In the genomic region with DNA sequence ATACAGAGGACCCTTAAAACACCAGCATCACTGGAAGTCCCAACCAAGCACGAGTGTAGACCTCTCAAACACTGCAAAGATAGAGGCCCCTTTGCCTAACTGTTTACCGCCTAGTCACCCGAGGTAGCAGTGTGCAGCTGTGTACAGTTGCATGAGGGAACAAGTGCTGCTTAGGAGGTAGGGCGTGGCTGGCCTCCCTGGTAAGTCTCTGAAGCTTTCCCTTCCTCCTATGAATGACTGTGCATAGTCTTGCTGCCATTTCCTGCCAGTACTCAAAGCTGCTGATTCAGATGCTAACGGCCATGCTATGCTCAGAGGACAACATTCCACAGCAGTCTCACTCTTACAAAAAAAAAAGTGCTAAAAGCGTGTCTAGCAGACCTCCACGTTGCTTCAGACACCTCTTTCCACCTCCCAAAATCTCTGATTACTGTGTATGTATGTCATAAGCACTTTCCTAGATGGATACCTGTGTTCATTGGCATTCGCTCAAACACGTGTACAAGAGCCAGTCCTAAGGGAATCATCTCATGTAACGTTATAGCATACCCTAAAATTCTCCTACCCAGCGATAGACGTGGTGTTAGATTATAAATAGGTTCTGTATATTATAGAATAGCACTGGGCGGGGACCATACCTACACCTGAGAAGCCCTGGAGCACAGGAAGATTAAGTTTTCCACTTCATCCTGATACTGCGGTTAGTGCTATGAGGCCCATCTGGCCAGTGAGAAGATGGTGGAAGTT, we compare ENCODE assay signal across 10 mouse cellular contexts. TPM values are rescaled to one million over a fixed set of nuclear protein-coding genes. Genes with fewer than 3 reads are reported as not detected.
DNase-seq lines count a peak whose midpoint lies in the region; ATAC-seq and TF ChIP-seq lines count a peak whose summit lies in the region.
"Had no signal": no experiment of that assay in that cellular context is flagged by ENCODE, and none has a peak within 500 bp of the region (broad histone marks: within the 10 kb centered on the region; RNA-seq: fewer than 3 reads in every experiment).

No protein-coding gene starts in this region.

- DNase-seq in embryonic facial prominence, embryonic 14.5 days (ENCODE audit: low spot score) = peak; percentile 45
- no peak for DNase-seq in embryonic facial prominence, embryonic 10.5 days (ENCODE audit: low spot score)
- peak; percentile 29 for DNase-seq in forelimb bud, embryonic 11.5 days (ENCODE audit: low read depth, low spot score)
- peak; percentile 68 for DNase-seq in thymus, adult 2 months
- DNase-seq in cerebellum, adult 2 months = no peak
- DNase-seq in kidney, adult 9 months = no peak
- no peak for DNase-seq in right cerebral cortex, adult 18-20 months

- no peak overlapping the region for H3K4me2 ChIP-seq in embryonic facial prominence, embryonic 14.5 days (ENCODE audit: low read depth, low read length)
- H3K4me2 ChIP-seq in liver, embryonic 15.5 days = peak overlapping the region; percentile 10; the same call in 1 of the 2 replicates
- H3K4me2 ChIP-seq: heart, embryonic 15.5 days; midbrain, embryonic 13.5 days had no signal

- no peak for TF ChIP-seq CTCF in thymus, adult 2 months (IDR thresholded peaks at IDR 0.05; ENCODE audit: borderline replicate concordance, control insufficient read depth, extremely low read depth, insufficient read depth, low read length, poor library complexity)
- TF ChIP-seq CTCF in cerebellum, adult 2 months (IDR thresholded peaks at IDR 0.05; ENCODE audit: borderline replicate concordance, insufficient read depth, low read depth, low read length) = no peak

- no peaks in the 10 kb centered on the region; the same call in 1 of the 2 replicates for H3K4me1 ChIP-seq in embryonic facial prominence, embryonic 14.5 days (ENCODE audit: control insufficient read depth, insufficient read depth, low read length)
- H3K4me1 ChIP-seq in embryonic facial prominence, embryonic 10.5 days = peaks cover 14% of the 10 kb centered on the region
- H3K4me1 ChIP-seq in liver, embryonic 15.5 days (replicated peaks) = peaks cover 25% of the 10 kb centered on the region
- peaks cover 7% of the 10 kb centered on the region for H3K4me1 ChIP-seq in thymus, adult 2 months (replicated peaks; ENCODE audit: control insufficient read depth, insufficient read depth, low read length)
- H3K4me1 ChIP-seq in cerebellum, adult 2 months (ENCODE audit: control insufficient read depth, insufficient read depth, low read length) = no peaks in the 10 kb centered on the region

- 0 out of 2 replicates have a peak, but pooled peaks cover 8% of the 10 kb centered on the region for H3K9me3 ChIP-seq in embryonic facial prominence, embryonic 14.5 days (ENCODE audit: control insufficient read depth, low read length)
- H3K9me3 ChIP-seq in embryonic facial prominence, embryonic 10.5 days = peaks cover 5% of the 10 kb centered on the region; the same call in 1 of the 2 replicates
- H3K9me3 ChIP-seq in liver, embryonic 15.5 days (replicated peaks) = no peaks in the 10 kb centered on the region
- H3K9me3 ChIP-seq: heart, embryonic 15.5 days; midbrain, embryonic 13.5 days had no signal

- H3K4me3 ChIP-seq in embryonic facial prominence, embryonic 14.5 days (ENCODE audit: low read depth, low read length) = no peak overlapping the region
- no peak overlapping the region for H3K4me3 ChIP-seq in embryonic facial prominence, embryonic 10.5 days
- H3K4me3 ChIP-seq in liver, embryonic 15.5 days (replicated peaks) = no peak overlapping the region
- H3K4me3 ChIP-seq in thymus, adult 2 months (ENCODE audit: control insufficient read depth, insufficient read depth, low read length) = no peak overlapping the region
- H3K4me3 ChIP-seq in cerebellum, adult 2 months (replicated peaks; ENCODE audit: insufficient read depth, low read depth, low read length) = no peak overlapping the region
- H3K4me3 ChIP-seq: heart, embryonic 15.5 days; midbrain, embryonic 13.5 days had no signal

- 44% methylated on average over 14 of the region's 14 CpGs for WGBS in embryonic facial prominence, embryonic 14.5 days
- WGBS in embryonic facial prominence, embryonic 10.5 days = 67% methylated on average over 14 of the region's 14 CpGs
- 42% methylated on average over 14 of the region's 14 CpGs for WGBS in liver, embryonic 15.5 days (ENCODE audit: insufficient replicate concordance)
- WGBS in thymus, adult 2 months = 44% methylated on average over 14 of the region's 14 CpGs
- WGBS in cerebellum, adult 2 months = 76% methylated on average over 14 of the region's 14 CpGs

- H3K36me3 ChIP-seq in embryonic facial prominence, embryonic 14.5 days (ENCODE audit: control insufficient read depth, insufficient read depth, low read length) = no peaks in the 10 kb centered on the region
- no peaks in the 10 kb centered on the region for H3K36me3 ChIP-seq in embryonic facial prominence, embryonic 10.5 days (replicated peaks)
- no peaks in the 10 kb centered on the region for H3K36me3 ChIP-seq in liver, embryonic 15.5 days (replicated peaks)
- no peaks in the 10 kb centered on the region for H3K36me3 ChIP-seq in thymus, adult 2 months (ENCODE audit: control insufficient read depth, insufficient read depth, low read length)
- H3K36me3 ChIP-seq: heart, embryonic 15.5 days; midbrain, embryonic 13.5 days had no signal

- H3K27me3 ChIP-seq in embryonic facial prominence, embryonic 14.5 days (replicated peaks; ENCODE audit: control insufficient read depth, insufficient read depth, low read length) = no peaks in the 10 kb centered on the region
- H3K27me3 ChIP-seq in embryonic facial prominence, embryonic 10.5 days (replicated peaks; ENCODE audit: low read depth, poor library complexity, severe bottlenecking) = no peaks in the 10 kb centered on the region
- no peaks in the 10 kb centered on the region for H3K27me3 ChIP-seq in liver, embryonic 15.5 days
- H3K27me3 ChIP-seq in thymus, adult 2 months (ENCODE audit: control insufficient read depth, insufficient read depth, low read length) = no peaks in the 10 kb centered on the region
- H3K27me3 ChIP-seq in cerebellum, adult 2 months (ENCODE audit: control insufficient read depth, insufficient read depth, low read length) = no peaks in the 10 kb centered on the region
- H3K27me3 ChIP-seq: heart, embryonic 15.5 days; midbrain, embryonic 13.5 days had no signal

- ATAC-seq in embryonic facial prominence, embryonic 14.5 days (ENCODE audit: low read depth) = peak; percentile 63
- ATAC-seq in liver, embryonic 15.5 days (ENCODE audit: insufficient read depth) = peak; percentile 74
- ATAC-seq: midbrain, embryonic 13.5 days had no signal

- no peak overlapping the region for H3K27ac ChIP-seq in embryonic facial prominence, embryonic 14.5 days (replicated peaks; ENCODE audit: low read depth, low read length)
- H3K27ac ChIP-seq in embryonic facial prominence, embryonic 10.5 days (replicated peaks) = no peak overlapping the region
- peak overlapping the region; percentile 42 for H3K27ac ChIP-seq in liver, embryonic 15.5 days (replicated peaks)
- H3K27ac ChIP-seq in thymus, adult 2 months (ENCODE audit: control insufficient read depth, insufficient read depth, low read length) = no peak overlapping the region; the same call in 1 of the 2 replicates
- no peak overlapping the region for H3K27ac ChIP-seq in cerebellum, adult 2 months (ENCODE audit: insufficient read depth, low read length)
- H3K27ac ChIP-seq: heart, embryonic 15.5 days; midbrain, embryonic 13.5 days had no signal

- H3K9ac ChIP-seq in embryonic facial prominence, embryonic 14.5 days (ENCODE audit: low read depth, low read length) = no peak overlapping the region
- no peak overlapping the region for H3K9ac ChIP-seq in liver, embryonic 15.5 days
- H3K9ac ChIP-seq: heart, embryonic 15.5 days; midbrain, embryonic 13.5 days had no signal

- no peak for TF ChIP-seq POLR2A in thymus, adult 2 months (IDR thresholded peaks at IDR 0.05; ENCODE audit: control insufficient read depth, extremely low read depth, insufficient read depth, low read length, poor library complexity)
- no peak for TF ChIP-seq POLR2A in cerebellum, adult 2 months (IDR thresholded peaks at IDR 0.05; ENCODE audit: borderline replicate concordance, insufficient read depth, low read length)

RNA-seq across cellular contexts. Expression of a gene that starts 38.4 kb away (rescaled TPM):
- 61.7 and 64.3 TPM in 2 replicates for polyA plus RNA-seq in embryonic facial prominence, embryonic 14.5 days (2014; fragmentation: Nextera tagmentation; extraction: Ambion mirVana)
- 65.7 and 71.6 TPM in 2 replicates for polyA plus RNA-seq in embryonic facial prominence, embryonic 10.5 days (2016; fragmentation: Nextera tagmentation; extraction: Ambion mirVana)
- polyA plus RNA-seq in liver, embryonic 15.5 days (2015; fragmentation: Nextera tagmentation; extraction: Ambion mirVana) = 82.9 and 84.9 TPM in 2 replicates
- polyA plus RNA-seq in thymus, adult 2 months (2012; rRNA removed) = 70.7 and 109 TPM in 2 replicates
- 38.8 and 41.3 TPM in 2 replicates for polyA plus RNA-seq in cerebellum, adult 2 months (2012; rRNA removed)

RNA-seq across cellular contexts. Expression of a gene that starts 57.6 kb away (rescaled TPM):
- polyA plus RNA-seq in embryonic facial prominence, embryonic 14.5 days (2014; fragmentation: Nextera tagmentation; extraction: Ambion mirVana) = 151 and 180 TPM in 2 replicates
- 69.7 and 70.3 TPM in 2 replicates for polyA plus RNA-seq in embryonic facial prominence, embryonic 10.5 days (2016; fragmentation: Nextera tagmentation; extraction: Ambion mirVana)
- polyA plus RNA-seq in liver, embryonic 15.5 days (2015; fragmentation: Nextera tagmentation; extraction: Ambion mirVana) = 35.2 and 55.6 TPM in 2 replicates
- polyA plus RNA-seq in thymus, adult 2 months (2012; rRNA removed) = 8.0 and 10.4 TPM in 2 replicates
- 22.4 and 27.8 TPM in 2 replicates for polyA plus RNA-seq in cerebellum, adult 2 months (2012; rRNA removed)

Comparison
In these comparisons a context has a peak if more than half of its experiments do, and no peak if none do; other contexts are left out.
1. DNase-seq: peak in embryonic facial prominence, embryonic 14.5 days (single experiment), forelimb bud, embryonic 11.5 days (single experiment) and thymus, adult 2 months (single experiment); none in embryonic facial prominence, embryonic 10.5 days (single experiment), cerebellum, adult 2 months (0 of 2), kidney, adult 9 months (single experiment) and right cerebral cortex, adult 18-20 months (single experiment).